Mouse (Mus musculus): ENCODE results near the gene Ttc21a.
A peak's percentile ranks its signal among the peaks of the same experiment; 100 is the strongest.
"Not testable (repeated sequence)": the region's sequence is repeated elsewhere in the genome, so short reads cannot be mapped to it uniquely, and the experiment has no call there.

Gene Ttc21a

GRCm38 (mm10) chr9:119998776-119999175 is 61.4 kb downstream of the Ttc21a start:
- DNase-seq (ENCODE audit: low spot score): no peak

GRCm38 (mm10) chr9:119999636-120000035 is 62.2 kb downstream of the Ttc21a start:
- DNase-seq (ENCODE audit: low spot score): peak; percentile 68

- no peak for DNase-seq (ENCODE audit: low spot score)
Measured at GRCm38 (mm10) chr9:120000761-120001160, 63.4 kb downstream of the Ttc21a start.

GRCm38 (mm10) chr9:120001945-120002725 is 64.7 kb downstream of the Ttc21a start:
- DNase-seq (ENCODE audit: low spot score): peak; percentile 87

- DNase-seq (ENCODE audit: low spot score): no peak
Measured at GRCm38 (mm10) chr9:120002893-120003292, 65.5 kb downstream of the Ttc21a start.

GRCm38 (mm10) chr9:120005936-120006335 is 68.5 kb downstream of the Ttc21a start:
- DNase-seq (ENCODE audit: low spot score): peak; percentile 44

DNA sequence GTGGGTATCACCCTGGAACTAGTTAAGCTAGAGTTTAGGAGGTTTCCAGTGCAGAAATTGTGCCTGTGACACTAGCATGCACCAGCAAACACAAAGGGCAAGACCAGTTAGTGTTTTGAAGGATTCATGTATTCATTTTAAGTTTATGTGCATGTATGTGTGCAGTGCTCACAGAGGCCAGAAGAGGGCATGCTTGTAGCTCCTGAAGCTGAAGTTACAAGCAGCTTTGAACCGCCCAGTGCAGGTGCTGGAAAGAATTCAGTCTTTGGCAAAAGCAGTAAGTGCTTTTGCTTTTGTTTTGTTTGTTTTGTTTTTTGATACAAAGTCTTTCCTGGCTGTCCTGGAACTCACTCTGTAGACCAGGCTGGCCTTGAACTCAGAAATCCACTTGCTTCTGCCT is 70.4 kb downstream of the Ttc21a start:
- no peak for DNase-seq (ENCODE audit: low spot score)

DNA sequence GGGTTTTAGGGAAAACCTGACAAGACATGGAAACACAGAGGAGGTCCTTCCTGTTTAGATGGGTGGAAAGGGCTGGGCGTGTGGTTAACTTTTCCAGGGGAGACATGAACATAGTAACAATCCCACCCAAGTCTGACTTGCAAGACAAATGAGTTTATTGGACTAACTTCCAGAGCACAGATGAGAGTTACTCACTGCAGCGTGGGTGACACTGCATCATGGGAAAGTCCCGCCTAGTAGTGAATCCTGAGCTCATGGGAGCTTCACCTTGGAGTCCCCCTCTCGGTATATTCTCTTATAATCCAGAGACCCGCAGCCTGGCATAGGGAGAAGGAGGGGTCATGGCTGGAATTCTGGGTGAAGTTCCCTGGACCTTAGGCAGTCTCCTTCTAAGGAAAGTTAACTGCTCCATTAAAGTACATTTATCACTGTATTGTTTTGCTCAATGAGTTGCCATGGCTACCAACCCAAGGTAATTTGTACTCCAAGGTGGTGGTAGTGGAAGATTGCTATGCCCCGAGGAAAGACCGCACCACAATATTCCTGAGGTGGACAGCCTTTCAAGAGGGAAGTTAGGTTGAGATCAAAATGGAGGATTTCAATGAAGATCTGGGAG is 71.9 kb downstream of the Ttc21a start:
- no peak for DNase-seq (ENCODE audit: low spot score)

DNA sequence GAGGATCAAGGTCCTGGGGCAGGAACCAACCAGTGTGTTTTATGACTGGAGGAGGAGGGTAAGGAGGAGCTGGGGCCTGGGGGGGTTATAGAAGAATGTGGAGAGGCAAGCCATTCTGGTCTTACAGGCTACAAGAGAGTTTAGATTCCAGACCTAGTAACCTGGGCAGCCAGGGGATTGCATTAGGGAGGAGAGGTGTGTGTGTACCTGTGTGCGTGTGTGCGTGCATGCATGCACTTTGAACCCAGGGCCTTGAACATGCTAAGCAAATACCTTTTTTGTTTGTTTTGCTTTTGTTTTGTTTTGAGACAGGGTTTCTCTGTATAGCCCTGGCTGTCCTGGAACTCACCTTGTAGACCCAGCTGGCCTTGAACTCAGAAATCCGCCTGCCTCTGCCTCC is 72.5 kb downstream of the Ttc21a start:
- no peak for DNase-seq (ENCODE audit: low spot score)

DNA sequence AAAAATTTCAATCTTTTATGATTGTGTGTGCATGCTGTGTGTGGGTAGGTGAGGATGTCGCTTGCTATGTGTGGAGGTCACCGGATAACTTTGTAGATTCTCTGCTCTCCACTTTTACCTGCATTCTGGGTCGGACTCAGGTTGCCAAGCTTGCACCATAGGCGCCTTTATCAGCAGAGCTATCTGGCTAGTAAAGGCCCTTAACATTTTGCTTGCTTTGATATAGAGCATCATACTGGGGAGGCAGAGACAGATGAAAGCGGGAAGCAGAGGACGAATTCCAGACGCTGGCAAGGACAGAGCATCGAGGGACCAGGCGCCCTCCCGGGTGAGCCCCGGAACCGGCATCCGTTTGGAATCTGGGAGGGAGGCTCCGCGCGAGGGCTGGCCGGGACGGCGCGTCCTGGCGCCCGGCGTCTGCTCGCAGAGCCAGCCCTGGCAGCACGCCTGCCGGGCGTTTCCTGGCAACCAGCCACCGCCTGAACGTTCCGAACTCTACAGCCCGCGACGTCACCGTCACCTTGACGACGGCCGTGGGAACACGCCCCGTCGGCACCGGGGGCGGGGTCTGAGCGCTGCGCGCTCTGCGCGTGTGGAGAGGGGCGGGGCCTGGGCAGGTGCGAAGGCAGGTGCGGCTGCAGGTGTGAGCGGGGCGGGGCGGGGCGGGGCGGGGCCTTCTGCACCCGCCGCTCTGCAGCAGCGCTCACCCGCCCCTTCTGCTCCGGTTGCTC is 73.5 kb downstream of the Ttc21a start:
- peak; percentile 99 for DNase-seq (ENCODE audit: low spot score)

DNA sequence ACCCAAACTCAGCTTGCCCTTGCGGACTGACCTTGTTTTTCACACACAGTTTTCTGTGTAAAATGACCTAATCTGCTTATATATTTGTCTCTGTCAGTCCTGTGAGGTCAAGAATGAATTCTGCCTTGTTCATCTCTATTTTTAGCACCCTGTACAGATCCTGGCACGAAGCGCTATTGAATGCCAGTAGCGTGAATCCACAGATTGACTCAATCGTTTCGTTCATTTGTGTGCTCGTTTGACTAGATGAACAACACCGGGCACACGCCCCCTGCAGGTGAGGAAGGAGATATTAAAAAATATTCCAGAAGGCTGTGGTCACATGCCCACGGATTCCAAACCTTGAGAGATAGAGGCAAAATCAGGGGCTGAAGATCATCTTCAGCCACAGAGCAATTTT is 74.1 kb downstream of the Ttc21a start:
- DNase-seq (ENCODE audit: low spot score): peak; percentile 80

DNA sequence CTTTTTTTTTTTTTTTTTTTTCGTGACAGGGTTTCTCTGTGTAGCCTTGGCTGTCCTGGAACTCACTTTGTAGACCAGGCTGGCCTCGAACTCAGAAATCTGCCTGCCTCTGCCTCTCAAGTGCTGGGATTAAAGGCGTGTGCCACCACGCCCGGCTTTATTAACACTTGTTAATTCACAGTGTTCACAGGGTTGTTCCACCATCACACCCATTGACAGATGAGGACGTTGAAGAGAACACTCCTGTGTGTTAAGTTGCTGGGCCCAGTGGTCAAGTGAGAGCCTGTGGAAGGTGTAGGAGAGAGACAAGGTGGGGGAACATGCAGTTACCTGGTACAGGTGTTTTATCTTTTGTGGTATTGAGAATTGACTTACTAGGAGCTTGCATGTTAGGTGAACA is 74.8 kb downstream of the Ttc21a start:
- not testable (repeated sequence) for DNase-seq (ENCODE audit: low spot score)

GRCm38 (mm10) chr9:120012781-120013180 is 75.4 kb downstream of the Ttc21a start:
- DNase-seq (ENCODE audit: low spot score): no peak

- DNase-seq (ENCODE audit: low spot score): no peak
Measured at GRCm38 (mm10) chr9:120013251-120013820, 75.9 kb downstream of the Ttc21a start.

- DNase-seq (ENCODE audit: low spot score): no peak
Measured at GRCm38 (mm10) chr9:120014828-120015227, 77.4 kb downstream of the Ttc21a start.

GRCm38 (mm10) chr9:120016956-120017355 is 79.5 kb downstream of the Ttc21a start:
- DNase-seq (ENCODE audit: low spot score): no peak
